Mouse (Mus musculus) lung, postnatal 0 days (tissue): ENCODE measurements around the gene Arhgap10. TPM values are rescaled to one million over a fixed set of nuclear protein-coding genes. Genes with fewer than 3 reads are reported as not detected.

ENCODE experiments used
- ATAC-seq: fragments of 200-750 bp; cut with Nextera tagmentation; 2 replicates; pipeline ENCODE4 v1.8.0; 2017; ENCODE audit warnings: moderate library complexity
- DNase-seq: peaks from one replicate; pipeline ENCODE4 v3.0.0-alpha.2; 2016; ENCODE audit warnings: low spot score
- H3K27ac ChIP-seq: fragments of 300-500 bp; sonication (generic); 2 replicates; pipeline ENCODE4 v1.5.1; 2014; ENCODE audit warnings: antibody characterized with exemption, mild to moderate bottlenecking, low read length, mixed read lengths
- H3K27me3 ChIP-seq: fragments of 300-500 bp; sonication (generic); replicated peaks from 2 replicates; pipeline ENCODE4 v1.6.1; 2014; ENCODE audit warnings: low read length, mixed read lengths; ENCODE audit not compliant: insufficient read depth
- H3K36me3 ChIP-seq: fragments of 300-500 bp; sonication (generic); 2 replicates; pipeline ENCODE4 v1.6.1; 2014; ENCODE audit warnings: low read length, mixed read lengths; ENCODE audit not compliant: insufficient read depth
- H3K4me1 ChIP-seq: fragments of 300-500 bp; sonication (generic); 2 replicates; pipeline ENCODE4 v1.6.1; 2014; ENCODE audit warnings: antibody characterized with exemption, low read depth, low read length, mixed read lengths; ENCODE audit not compliant: insufficient read depth
- H3K4me2 ChIP-seq: fragments of 300-500 bp; sonication (generic); replicated peaks from 2 replicates; pipeline ENCODE4 v1.6.1; 2014; ENCODE audit warnings: low read depth, mild to moderate bottlenecking, low read length, moderate library complexity, mixed read lengths
- H3K4me3 ChIP-seq: fragments of 300-500 bp; sonication (generic); 2 replicates; pipeline ENCODE4 v1.5.1; 2014; ENCODE audit warnings: low read depth, low read length
- H3K9ac ChIP-seq: fragments of 300-500 bp; sonication (generic); replicated peaks from 2 replicates; pipeline ENCODE4 v1.6.1; 2014; ENCODE audit warnings: low read depth, mild to moderate bottlenecking
- H3K9me3 ChIP-seq: fragments of 300-500 bp; sonication (generic); 2 replicates; pipeline ENCODE4 v1.6.1; 2016; ENCODE audit warnings: low read length, mixed read lengths
- CTCF ChIP-seq: IDR thresholded peaks from 2 replicates; pipeline ENCODE4 v1.5.1; 2016; ENCODE audit warnings: antibody characterized with exemption, mild to moderate bottlenecking
- EP300 ChIP-seq: IDR thresholded peaks from 2 replicates; pipeline ENCODE4 v1.6.1; 2016; ENCODE audit warnings: antibody characterized with exemption, mild to moderate bottlenecking, control low read depth
- WGBS: fragments of 180-500 bp; shearing (Covaris S2); extraction: QIAGEN DNeasy Blood & Tissue Kit; methylation state at CpG from one replicate; pipeline ENCODE4 v1.1.7; 2014; 5-methylcytosine and 5-hydroxymethylcytosine counted together
- polyA plus RNA-seq: library from polyadenylated mRNA; unstranded; fragments of >200 nt; fragmentation: Nextera tagmentation; extraction: Ambion mirVana; gene quantifications from 2 replicates; pipeline ENCODE4 v1.2.1, GENCODE M21; 2015

Arhgap10 gene
- polyA plus RNA-seq, 1 experiment from 2014 or later, result 15.9 TPM

GRCm38 (mm10) chr8:77497442-77497841 is 20.3 kb downstream of the Arhgap10 start:
- Histone ChIP-seq H3K9ac (no peak overlapping the region), H3K4me3 (no peak overlapping the region), H3K27me3 (no peaks in the 10 kb centered on the region), H3K4me2 (no peak overlapping the region), H3K27ac (no peak overlapping the region), H3K36me3 (no peaks in the 10 kb centered on the region), H3K9me3 (no peaks in the 10 kb centered on the region), H3K4me1 (no peaks in the 10 kb centered on the region)
- 24% methylated on average over 2 of the region's 2 CpGs for WGBS
- no peak for DNase-seq
- TF ChIP-seq CTCF (no peak), EP300 (no peak)
- no peak for ATAC-seq

GRCm38 (mm10) chr8:77496253-77496652 is 21.5 kb downstream of the Arhgap10 start:
- H3K9me3 ChIP-seq, result no peaks in the 10 kb centered on the region
- no peaks in the 10 kb centered on the region for H3K27me3 ChIP-seq
- no peak for DNase-seq
- no peak overlapping the region for H3K9ac ChIP-seq
- H3K36me3 ChIP-seq, result no peaks in the 10 kb centered on the region
- 67% methylated on average over 1 of the region's 1 CpGs for WGBS
- TF ChIP-seq CTCF (no peak), EP300 (no peak)
- ATAC-seq, result no peak
- no peak overlapping the region for H3K4me2 ChIP-seq
- no peak overlapping the region for H3K4me3 ChIP-seq
- 0 out of 2 replicates have a peak, but pooled peaks cover 3% of the 10 kb centered on the region for H3K4me1 ChIP-seq
- H3K27ac ChIP-seq, result no peak overlapping the region

- Histone ChIP-seq H3K4me3 (no peak overlapping the region), H3K9me3 (no peaks in the 10 kb centered on the region), H3K27ac (no peak overlapping the region), H3K9ac (no peak overlapping the region), H3K27me3 (no peaks in the 10 kb centered on the region), H3K36me3 (no peaks in the 10 kb centered on the region), H3K4me2 (no peak overlapping the region), H3K4me1 (peaks cover 9% of the 10 kb centered on the region; the same call in 1 of the 2 replicates)
- TF ChIP-seq EP300 (no peak), CTCF (no peak)
- DNase-seq (no peak), ATAC-seq (no peak)
- WGBS, result 87% methylated on average over 10 of the region's 10 CpGs
Measured at GRCm38 (mm10) chr8:77494376-77495328, 23.1 kb downstream of the Arhgap10 start.

- TF ChIP-seq CTCF, result no peak
- 0 out of 2 replicates have a peak, but pooled peaks have one; percentile 30 for TF ChIP-seq EP300
- Histone ChIP-seq H3K27ac (peak overlapping the region; percentile 63), H3K9me3 (no peaks in the 10 kb centered on the region), H3K27me3 (no peaks in the 10 kb centered on the region), H3K4me1 (peaks cover 16% of the 10 kb centered on the region; the same call in 1 of the 2 replicates), H3K4me3 (no peak overlapping the region), H3K9ac (no peak overlapping the region), H3K4me2 (no peak overlapping the region), H3K36me3 (no peaks in the 10 kb centered on the region)
- ATAC-seq (peak; percentile 25), DNase-seq (peak; percentile 85)
- WGBS, result 38% methylated on average over 5 of the region's 5 CpGs
Measured at GRCm38 (mm10) chr8:77492356-77493058, 25.2 kb downstream of the Arhgap10 start.

GRCm38 (mm10) chr8:77491231-77491923 is 26.4 kb downstream of the Arhgap10 start:
- ATAC-seq (no peak), DNase-seq (no peak)
- TF ChIP-seq CTCF, result no peak
- no peak for TF ChIP-seq EP300
- WGBS, result 90% methylated on average over 10 of the region's 10 CpGs
- Histone ChIP-seq H3K27ac (no peak overlapping the region), H3K4me2 (no peak overlapping the region), H3K36me3 (no peaks in the 10 kb centered on the region), H3K27me3 (no peaks in the 10 kb centered on the region), H3K4me1 (peaks cover 20% of the 10 kb centered on the region; the same call in 1 of the 2 replicates), H3K9me3 (no peaks in the 10 kb centered on the region), H3K9ac (no peak overlapping the region), H3K4me3 (no peak overlapping the region)
